Mouse (Mus musculus) G1E-ER4 (cell line): ENCODE data around the gene Gng12. TPM values are rescaled to one million over a fixed set of nuclear protein-coding genes. Genes with fewer than 3 reads are reported as not detected.

ENCODE experiments used
- GATA1 ChIP-seq: IDR thresholded peaks from one replicate; pipeline ENCODE4 v1.8.0; 2012; ENCODE audit warnings: low read length, inconsistent platforms
- polyA plus RNA-seq: library from polyadenylated mRNA; stranded (reverse); fragments of >175 nt; gene quantifications from 2 replicates; pipeline ENCODE4 v1.2.3, GENCODE M21; 2012

Gene Gng12
- polyA plus RNA-seq: not detected in 2 replicates

DNA sequence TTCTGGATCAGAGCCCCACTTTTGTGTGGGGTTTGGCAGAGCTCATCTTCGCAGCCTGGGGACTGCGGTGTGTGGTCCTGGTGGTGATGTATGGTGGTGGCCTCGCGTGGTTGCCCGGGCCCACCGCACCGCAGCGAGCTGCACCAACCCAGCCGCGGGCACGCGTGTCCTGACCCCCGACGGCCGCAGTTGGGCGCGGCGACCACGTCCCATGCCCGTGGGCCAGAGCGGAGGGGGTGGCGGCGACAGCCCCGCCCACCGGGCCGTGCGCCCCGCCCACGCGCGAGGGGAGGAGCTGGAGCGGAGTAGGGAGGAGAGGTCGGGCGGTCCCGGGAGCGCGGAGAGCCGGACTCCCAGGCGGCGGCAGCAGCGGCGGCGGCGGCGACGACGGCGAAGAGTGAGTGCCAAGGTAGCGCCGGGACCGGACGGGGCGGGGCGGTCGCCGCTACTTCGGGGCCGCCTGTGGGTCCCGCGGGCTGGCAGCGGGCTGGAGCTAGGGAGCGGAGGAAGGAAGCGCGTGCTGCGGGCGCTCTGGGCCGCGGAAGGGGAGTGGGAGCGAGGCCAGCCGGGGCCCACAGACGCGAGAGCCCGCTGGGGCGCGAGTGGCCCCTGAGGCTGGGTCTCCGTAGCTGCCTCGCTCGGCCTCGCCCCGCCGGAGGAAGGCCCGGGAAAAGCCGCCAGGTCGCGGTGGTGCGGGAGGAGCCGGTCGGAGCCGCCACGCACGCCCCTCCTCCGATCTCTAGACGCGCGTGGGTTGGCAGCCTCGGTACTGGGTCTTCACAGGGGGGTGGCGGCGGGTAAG lies at the start of gene Gng12:
Gng12 (plus strand) TSS at position 279 of the 802 bp plus-strand sequence.
- TF ChIP-seq GATA1: no peak

- no peak for TF ChIP-seq GATA1
Measured at GRCm38 (mm10) chr6:66848936-66849335, 47.3 kb upstream of the Gng12 start.

DNA sequence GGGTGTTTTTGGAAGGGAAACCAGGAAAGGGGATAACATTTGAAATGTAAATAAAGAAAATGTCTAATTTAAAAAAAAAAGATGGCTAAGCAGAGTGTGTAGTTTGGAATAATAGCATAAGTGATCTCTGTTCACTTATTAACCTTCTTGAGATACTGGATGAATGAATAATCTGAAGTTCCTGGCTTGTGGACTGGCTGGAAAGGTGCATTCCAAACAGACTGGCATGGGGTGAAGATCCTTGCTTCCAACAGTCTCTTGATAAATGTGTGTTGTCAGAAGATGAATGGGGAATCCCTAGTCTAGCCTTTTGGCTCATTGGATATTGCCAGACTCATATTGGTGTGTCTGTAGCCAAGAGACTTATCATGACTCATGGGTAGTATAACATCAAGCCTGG lies 40.0 kb upstream of the Gng12 start:
- no peak for TF ChIP-seq GATA1

DNA sequence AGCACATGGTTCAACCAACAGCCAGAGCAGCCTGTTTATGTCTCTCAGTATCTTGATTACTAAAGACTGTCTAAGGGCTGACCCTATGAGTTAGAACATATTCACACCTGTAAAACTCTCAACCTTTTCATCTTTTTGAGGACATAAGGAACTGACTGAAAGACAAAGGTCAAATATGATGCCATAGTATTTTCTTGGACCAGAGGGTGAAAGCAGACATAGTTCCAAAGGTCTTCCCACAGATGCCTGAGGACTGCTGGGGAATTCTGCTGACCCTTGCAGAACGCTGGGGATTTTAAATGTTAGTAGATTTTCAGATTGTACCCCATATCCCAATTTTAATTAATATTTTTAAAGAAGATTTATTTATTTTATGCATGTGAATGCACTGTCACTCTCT lies 37.8 kb upstream of the Gng12 start:
- TF ChIP-seq GATA1: no peak

- no peak for TF ChIP-seq GATA1
Measured at GRCm38 (mm10) chr6:66859391-66859790, 36.8 kb upstream of the Gng12 start.

- no peak for TF ChIP-seq GATA1
Measured at GRCm38 (mm10) chr6:66864463-66864862, 31.7 kb upstream of the Gng12 start.

DNA sequence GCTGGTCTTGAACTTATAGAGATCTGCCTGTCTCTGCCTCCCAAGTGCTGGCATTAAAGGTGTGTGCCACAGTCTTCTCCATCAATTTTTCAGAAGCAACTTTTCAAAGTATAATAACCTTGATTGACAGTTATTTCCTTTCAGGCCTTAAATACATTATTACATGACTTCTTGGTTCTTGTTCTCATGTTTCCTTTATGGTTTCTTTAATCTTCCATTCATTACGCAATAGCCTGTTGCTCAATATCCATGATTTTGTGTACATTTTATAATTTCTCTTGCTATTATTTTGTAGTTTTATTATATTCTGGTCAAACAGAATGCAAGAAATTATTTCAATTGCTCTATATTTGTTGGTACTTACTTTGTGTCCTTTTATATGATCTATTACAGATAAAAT lies 29.9 kb upstream of the Gng12 start:
- no peak for TF ChIP-seq GATA1

- TF ChIP-seq GATA1: no peak
Measured at GRCm38 (mm10) chr6:66890349-66891158, 5.6 kb upstream of the Gng12 start.

DNA sequence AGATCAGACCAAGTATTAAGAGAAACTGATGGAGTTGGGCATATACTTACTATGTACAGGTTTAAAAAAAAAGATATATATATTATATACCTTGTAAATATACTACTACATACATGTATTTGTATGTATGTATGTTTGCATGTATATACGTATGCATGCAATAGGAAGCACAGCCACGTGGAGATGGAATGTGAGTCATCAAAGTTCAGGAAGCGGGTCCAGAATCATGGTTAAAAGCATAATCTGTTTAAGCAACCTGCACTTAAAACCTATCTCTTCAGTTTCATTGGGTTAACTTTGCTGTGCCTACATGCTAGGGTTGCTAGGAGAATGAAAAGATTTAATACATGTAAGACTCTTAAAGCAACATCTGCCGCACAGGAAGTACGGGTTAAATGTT lies 2.2 kb upstream of the Gng12 start:
- TF ChIP-seq GATA1: no peak

GRCm38 (mm10) chr6:66894999-66895398 lies 1.2 kb upstream of the Gng12 start:
- TF ChIP-seq GATA1: no peak

- no peak for TF ChIP-seq GATA1
Measured at GRCm38 (mm10) chr6:66896921-66897645, 886 bp downstream of the Gng12 start.

DNA sequence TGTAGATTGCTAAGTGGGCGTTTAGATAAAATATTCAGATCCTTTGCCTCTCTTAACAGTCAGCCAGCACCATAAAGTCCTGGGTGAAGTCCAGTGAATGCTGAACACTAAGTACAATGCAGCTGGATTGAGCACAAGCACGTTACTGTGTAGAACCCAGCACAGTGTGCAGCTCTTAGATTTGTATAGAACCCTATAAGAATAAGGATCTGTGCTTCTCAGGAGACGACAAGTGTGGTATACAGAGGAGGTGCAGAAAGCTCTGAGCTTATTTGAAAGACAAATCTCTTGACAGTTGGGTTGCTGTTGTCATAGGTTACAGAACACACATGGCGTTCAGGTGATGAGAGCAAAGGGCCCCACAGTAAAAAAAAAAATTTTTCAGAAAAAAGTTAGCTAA lies 1.8 kb downstream of the Gng12 start:
- no peak for TF ChIP-seq GATA1

GRCm38 (mm10) chr6:66901926-66902325 lies 5.7 kb downstream of the Gng12 start:
- TF ChIP-seq GATA1: no peak

- TF ChIP-seq GATA1: no peak
Measured at GRCm38 (mm10) chr6:66903206-66903605, 7.0 kb downstream of the Gng12 start.

GRCm38 (mm10) chr6:66903720-66904119 lies 7.5 kb downstream of the Gng12 start:
- no peak for TF ChIP-seq GATA1

DNA sequence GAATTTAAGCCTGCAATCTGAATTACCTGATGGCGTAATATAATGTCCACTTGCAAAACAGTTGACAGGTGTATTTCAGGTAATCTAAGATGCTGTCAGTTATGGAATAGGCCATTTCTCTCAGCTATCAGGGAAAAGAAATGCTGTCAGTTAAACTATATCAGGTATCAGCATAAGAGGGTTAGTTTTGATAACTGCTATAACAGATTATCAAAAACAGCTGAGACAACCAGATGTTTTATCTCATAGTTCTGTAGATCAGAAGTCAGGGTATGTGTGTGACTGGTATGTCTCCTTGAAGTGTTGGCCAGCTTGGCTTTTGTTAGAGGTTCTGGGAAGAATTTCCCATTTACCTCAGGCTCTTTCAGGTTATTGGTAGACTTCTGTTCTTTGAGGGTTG lies 10.0 kb downstream of the Gng12 start:
- TF ChIP-seq GATA1: no peak
